Mouse (Mus musculus): ENCODE results near the gene Fbln5.

Gene Fbln5

GRCm38 (mm10) chr12:101818608-101819370, at the start of gene Fbln5:
Gene Fbln5, minus strand, starts transcription at chr12:101819055.
- DNase-seq (ENCODE audit: low spot score in 2 of 2), result peak; percentile 2 to 5

- no peak for DNase-seq (ENCODE audit: low spot score in 2 of 2)
These were observed 43.6 kb upstream of the Fbln5 start for GRCm38 (mm10) chr12:101862286-101862964.

DNA sequence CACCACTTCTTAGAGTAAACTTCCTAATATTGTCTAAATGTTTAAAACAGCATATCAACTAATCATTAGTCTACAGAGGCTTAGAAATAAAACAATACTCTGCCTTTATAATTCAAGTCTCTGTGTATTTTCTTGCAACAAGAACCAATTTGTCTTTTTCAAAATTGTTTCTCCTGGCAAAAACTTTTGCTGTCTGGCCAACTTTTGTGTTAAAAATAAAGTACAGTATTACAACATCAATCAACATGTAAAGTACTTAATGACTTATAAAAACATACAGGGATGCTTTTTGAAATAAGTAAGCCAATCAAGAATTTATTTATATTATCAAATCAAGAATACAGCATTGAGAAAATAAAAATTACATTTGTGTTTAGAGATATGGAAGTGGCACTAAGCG, 41.4 kb upstream of the Fbln5 start:
- DNase-seq (ENCODE audit: low spot score in 2 of 2), result no peak

DNA sequence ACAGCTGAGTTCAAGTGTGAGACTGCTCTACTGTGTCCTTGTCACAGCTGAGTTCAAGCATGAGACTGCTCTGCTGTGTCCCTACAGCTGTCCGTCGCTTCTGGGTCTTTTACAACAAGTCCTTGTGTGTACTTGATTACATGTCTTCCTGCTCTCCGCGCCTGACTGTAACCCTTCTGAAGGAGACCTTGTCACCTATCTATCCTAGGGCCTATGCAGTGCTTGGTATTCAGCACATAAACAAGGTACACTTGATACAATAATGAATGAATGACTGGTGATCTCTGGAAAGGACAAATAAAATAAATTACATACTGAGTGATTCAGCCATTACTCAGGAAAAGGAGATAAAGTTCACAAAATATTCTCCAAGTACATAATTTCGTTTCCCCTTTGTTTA, 39.2 kb upstream of the Fbln5 start:
- no peak for DNase-seq (ENCODE audit: low spot score in 2 of 2)

DNA sequence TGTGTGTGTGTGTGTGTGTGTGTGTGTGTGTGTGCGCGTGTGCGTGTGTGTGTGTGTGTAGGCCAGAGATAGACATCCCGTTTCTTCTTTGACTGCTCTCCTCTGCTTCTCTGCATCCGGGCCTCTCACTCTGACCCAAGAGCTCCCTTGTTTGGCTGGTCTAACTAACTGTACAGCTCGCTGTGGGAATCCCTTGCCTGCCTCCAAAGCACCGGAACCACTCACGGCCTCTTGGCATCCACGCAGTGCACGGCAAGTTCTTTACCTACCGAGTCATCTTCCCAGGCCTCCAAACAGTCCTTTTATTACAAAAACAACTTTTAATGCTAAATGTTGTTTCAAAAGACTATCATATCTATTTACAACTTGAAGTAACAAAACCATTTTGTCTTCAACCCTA, 35.5 kb upstream of the Fbln5 start:
- no peak for DNase-seq (ENCODE audit: low spot score in 2 of 2)

DNA sequence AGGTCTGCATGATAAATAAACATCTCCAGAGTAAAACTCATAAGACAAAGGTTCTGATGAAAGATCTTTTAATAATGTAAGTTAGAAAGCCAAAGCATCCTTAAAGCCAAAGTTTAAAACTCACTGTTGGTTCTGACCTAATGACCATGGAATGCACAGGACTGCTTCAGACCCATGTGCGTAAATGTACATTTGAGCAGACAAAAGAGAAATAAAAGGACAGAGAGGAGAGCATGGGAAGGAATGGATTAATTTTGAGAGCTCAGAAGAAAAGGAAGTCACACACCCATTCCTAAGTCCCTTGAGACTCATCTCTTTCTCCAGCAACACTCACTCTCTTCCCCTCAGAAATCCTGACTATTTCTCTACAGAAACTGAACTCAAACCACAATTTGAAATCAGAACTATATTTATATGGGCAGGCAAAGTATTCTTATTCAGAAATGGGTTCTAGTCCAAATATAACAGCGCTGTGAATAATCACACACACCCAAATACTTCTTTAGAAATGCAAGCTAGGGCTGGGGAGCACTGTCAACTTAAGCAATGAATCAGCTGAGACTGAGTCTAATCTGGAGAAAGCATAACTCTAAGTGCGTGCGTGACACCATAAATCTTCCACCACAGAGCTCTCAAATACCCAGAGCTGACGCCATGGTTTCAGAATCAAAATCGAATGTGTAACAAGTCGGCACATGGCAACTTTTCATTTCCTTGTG, 33.1 kb upstream of the Fbln5 start:
- no peak for DNase-seq (ENCODE audit: low spot score in 2 of 2)

DNA sequence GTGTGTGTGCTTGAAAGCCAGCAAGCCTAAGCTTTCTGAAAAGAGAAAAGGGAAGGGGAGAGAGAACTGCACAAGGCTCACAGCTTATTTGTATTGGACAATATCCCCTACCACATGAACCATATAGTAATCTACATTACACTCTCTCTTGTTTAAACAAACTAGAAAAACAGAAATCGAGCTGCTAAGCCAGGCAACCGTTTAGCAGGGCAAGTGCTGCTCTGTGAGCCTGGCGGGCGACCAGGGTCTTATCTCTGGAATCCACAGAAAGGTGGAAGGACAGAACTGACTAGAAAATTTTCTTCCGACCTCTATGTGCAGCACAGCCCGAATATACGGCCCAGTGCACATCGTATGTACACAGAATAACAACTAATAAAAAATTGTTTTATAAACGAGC, 32.5 kb upstream of the Fbln5 start:
- DNase-seq (ENCODE audit: low spot score in 2 of 2), result no peak

- DNase-seq (ENCODE audit: low spot score in 2 of 2), result no peak
These were observed 17.9 kb upstream of the Fbln5 start for GRCm38 (mm10) chr12:101836546-101837274.

DNA sequence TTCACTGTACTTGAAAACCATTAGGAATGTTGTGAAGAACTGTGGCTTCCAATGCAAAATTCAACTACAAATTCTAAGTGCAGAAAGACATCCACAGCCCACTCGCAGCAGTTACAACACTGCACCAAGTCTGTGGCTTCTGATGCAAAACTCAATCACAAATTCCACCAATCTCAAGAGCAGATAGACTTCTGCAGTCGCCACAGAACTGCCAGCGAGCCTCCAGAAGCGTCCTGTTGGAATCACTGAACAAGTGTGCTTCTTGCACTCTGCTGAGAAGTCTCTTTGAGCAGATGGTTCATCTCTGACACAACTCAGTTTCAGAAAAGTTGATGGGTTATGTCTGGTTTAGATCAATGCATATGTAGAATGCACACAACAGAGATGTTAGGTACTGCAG, 15.9 kb upstream of the Fbln5 start:
- no peak for DNase-seq (ENCODE audit: low spot score in 2 of 2)

DNA sequence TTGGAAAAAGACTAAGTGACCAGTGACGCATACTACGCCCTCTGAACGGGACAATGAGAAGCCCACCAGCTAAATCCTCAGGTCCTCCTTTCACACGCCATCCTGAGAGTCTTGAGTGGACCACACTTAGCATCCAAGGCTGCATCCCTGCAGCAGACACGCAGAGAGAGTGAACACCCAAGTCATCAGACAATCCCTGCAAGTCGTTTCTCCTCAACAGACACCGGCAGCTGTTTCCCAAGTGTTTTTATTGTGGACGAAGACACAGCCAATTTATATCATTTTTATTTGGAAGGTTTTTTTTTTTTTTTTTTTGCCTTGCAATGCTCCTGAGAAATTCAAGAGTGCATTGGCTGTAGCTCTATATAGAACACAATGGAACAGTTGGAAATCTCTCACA, 14.9 kb upstream of the Fbln5 start:
- DNase-seq (ENCODE audit: low spot score in 2 of 2), result no peak

GRCm38 (mm10) chr12:101833115-101833506, 14.3 kb upstream of the Fbln5 start:
- no peak for DNase-seq (ENCODE audit: low spot score in 2 of 2)

GRCm38 (mm10) chr12:101832179-101833114, 13.6 kb upstream of the Fbln5 start:
- DNase-seq (ENCODE audit: low spot score in 2 of 2), result no peak

- no peak for DNase-seq (ENCODE audit: low spot score in 2 of 2)
These were observed 12.4 kb upstream of the Fbln5 start for GRCm38 (mm10) chr12:101831221-101831620.

- DNase-seq (ENCODE audit: low spot score in 2 of 2), result no peak
These were observed 4.3 kb upstream of the Fbln5 start for GRCm38 (mm10) chr12:101823161-101823560.

DNA sequence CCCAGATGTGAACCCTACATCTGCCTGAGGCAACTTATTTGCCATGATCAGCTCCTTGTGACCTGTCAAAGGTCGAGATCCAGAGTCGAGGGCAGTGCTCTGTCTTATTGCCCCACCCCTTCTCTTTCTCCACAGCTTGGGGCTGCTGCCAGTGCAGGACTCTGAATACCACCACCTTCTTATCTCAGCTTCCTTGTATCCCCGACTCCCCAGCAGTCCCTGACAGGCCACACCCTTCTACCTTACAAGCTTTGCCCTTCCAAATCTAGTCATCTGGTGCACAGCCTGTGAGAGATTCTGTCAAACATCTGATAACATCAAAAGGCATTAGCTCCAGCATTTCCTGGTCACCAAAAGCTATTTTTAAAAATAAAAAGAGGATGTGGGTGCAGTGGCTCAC, 2.7 kb upstream of the Fbln5 start:
- no peak for DNase-seq (ENCODE audit: low spot score in 2 of 2)

DNA sequence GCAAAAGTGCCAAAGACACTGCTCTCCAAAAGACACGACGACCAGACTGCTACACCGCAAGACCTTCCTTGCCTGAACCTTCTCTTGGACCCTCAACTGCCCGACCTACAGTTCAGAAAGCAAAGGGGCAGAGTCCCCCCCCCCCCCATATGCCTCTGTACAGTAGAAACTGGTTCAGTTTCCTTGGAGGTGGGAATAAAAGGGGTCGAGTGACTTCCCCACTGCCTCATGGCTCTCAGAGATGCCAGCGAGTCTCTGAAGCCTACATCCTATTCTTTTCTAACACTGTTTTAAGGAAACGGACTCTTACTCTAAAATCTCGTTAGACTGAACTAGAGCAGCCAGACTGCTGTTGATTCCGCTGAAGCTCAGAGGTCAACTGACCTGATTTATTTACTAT, 715 bp upstream of the Fbln5 start:
- no peak for DNase-seq (ENCODE audit: low spot score in 2 of 2)

DNA sequence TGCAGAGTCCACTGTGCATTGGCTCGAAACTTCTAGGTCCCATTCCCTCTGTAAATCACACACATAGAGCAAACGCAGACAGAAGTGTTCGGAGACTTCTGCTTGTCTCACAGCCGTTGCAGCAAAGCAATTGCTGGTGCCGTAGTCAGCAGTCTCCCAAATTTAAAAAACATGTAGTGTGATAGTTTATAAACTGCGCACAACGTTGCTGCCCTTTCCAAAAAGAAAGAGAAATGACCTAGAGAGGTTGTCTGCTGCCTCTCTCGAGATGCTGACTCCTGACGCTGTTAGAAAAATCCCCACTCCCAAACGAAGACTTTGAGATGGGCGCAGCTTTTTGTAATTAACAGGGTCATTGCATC, 628 bp downstream of the Fbln5 start:
- no peak for DNase-seq (ENCODE audit: low spot score in 2 of 2)

GRCm38 (mm10) chr12:101816810-101817209, 2.0 kb downstream of the Fbln5 start:
- DNase-seq (ENCODE audit: low spot score in 2 of 2), result no peak

- DNase-seq (ENCODE audit: low spot score in 2 of 2), result no peak
These were observed 3.1 kb downstream of the Fbln5 start for GRCm38 (mm10) chr12:101815796-101816195.

- DNase-seq (ENCODE audit: low spot score in 2 of 2), result no peak
These were observed 4.4 kb downstream of the Fbln5 start for GRCm38 (mm10) chr12:101814423-101814822.

GRCm38 (mm10) chr12:101811181-101811580, 7.7 kb downstream of the Fbln5 start:
- DNase-seq (ENCODE audit: low spot score in 2 of 2), result no peak

Measured in spleen, postnatal 36 days (tissue).